Mouse (Mus musculus) embryonic fibroblast, embryonic 13.5 days (primary cell): ENCODE measurements around the gene Slc9a1.

Source experiments
- CTCF ChIP-seq: IDR thresholded peaks from 2 replicates; pipeline ENCODE4 v1.5.1; 2011; ENCODE audit warnings: mild to moderate bottlenecking, control low read depth, low read length, moderate library complexity, borderline replicate concordance; ENCODE audit not compliant: insufficient read depth
- POLR2A ChIP-seq: IDR thresholded peaks from 2 replicates; pipeline ENCODE4 v1.6.1; 2011; ENCODE audit warnings: low read depth, mild to moderate bottlenecking, control low read depth, low read length, moderate library complexity

DNA sequence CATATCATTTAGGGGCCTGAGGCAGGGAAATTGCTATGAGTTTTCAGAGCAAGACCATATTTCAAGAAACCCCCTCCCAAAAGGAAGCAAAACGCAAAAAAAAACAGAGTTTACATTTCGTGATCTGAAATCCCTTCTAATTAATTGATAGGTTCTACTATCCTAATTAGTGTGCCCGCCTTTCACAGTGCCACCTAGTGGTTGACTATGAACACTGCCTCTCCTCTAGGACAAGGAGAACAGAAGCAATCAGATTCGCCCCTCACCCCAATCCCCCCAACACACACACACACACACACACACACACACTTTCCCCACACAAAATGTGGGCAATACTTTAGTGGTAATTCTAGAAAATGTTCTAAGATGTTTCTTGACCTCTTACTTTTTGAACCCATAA is 25.4 kb upstream of the Slc9a1 start:
- TF ChIP-seq CTCF (peak; percentile 22; the same call in 1 of the 2 replicates), POLR2A (no peak)
